Mouse (Mus musculus) kidney, adult 2 months (tissue): ENCODE measurements around the gene Med1.

Source experiments
- CTCF ChIP-seq: fragments of 200-500 bp; conservative IDR thresholded peaks from 2 replicates; pipeline ENCODE4 v1.5.1; 2011; ENCODE audit warnings: low read depth, mild to moderate bottlenecking, control low read depth, low read length, moderate library complexity, mixed read lengths; ENCODE audit not compliant: insufficient read depth, insufficient read length
- POLR2A ChIP-seq: fragments of 200-500 bp; IDR thresholded peaks from one replicate; pipeline ENCODE4 v1.6.1; 2011; ENCODE audit warnings: low read depth, low read length, control low read depth

DNA sequence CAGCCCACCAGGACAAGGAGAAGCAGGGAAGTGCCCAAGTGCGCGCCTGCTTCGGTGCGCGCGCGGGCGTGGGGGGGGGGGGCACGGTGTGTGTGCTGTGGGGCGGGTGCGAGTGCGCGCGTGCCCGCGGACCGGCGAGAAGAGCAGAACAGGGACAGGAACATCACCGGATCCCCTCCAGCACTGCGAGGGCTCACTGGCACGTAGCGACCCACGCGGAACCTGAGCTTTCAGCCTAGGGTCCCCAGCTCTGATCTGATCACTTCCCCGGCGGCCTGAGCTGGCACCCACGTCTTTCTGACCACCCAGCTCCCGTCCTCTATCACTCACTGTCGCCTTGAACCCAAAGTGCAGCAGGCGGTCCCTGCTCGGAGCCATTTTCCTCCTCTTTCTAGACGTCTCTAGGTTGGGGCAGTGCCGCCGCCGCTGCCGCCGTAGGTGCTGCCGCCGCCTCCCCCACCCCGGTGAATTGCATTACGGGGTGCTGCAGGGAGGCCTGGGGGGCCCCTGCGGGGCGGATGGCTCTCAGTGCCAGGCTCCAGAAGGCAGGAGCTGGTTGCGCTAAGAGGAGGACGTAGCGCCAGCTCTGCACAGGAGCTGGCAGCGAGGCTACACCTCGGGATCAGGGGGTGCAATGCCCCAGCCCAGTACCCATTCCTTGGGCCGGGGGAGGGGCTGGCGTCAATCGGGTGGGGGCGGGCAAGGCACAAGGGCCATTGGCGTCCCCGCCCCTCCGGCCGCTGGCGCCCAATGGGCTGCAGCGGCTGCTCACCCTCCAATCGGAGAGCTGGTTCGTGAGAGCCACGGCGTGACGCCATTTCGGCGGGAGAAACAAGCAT lies 43.1 kb downstream of the Med1 start, which contains the start of gene Fbxl20:
- TF ChIP-seq CTCF (no peak), POLR2A (no peak)
